9 mouse cellular contexts compared by ENCODE assay signal in genomic region chr11:98850100-98851093, GRCm38 (mm10). TPM values are rescaled to one million over a fixed set of nuclear protein-coding genes. Genes with fewer than 3 reads are reported as not detected.
DNase-seq lines count a peak whose midpoint lies in the region; ATAC-seq and TF ChIP-seq lines count a peak whose summit lies in the region.
"Had no signal": no experiment of that assay in that cellular context is flagged by ENCODE, and none has a peak within 500 bp of the region (broad histone marks: within the 10 kb centered on the region; RNA-seq: fewer than 3 reads in every experiment).

No protein-coding gene starts in this region.

- WGBS in hindbrain, embryonic 14.5 days: 54% methylated on average over 26 of the region's 26 CpGs
- WGBS in neural tube, embryonic 12.5 days: 57% methylated on average over 26 of the region's 26 CpGs
- WGBS in liver, postnatal 0 days (ENCODE audit: insufficient replicate concordance): 77% methylated on average over 26 of the region's 26 CpGs

- H3K27me3 ChIP-seq in hindbrain, embryonic 14.5 days (ENCODE audit: control insufficient read depth, insufficient read depth, low read length): no peaks in the 10 kb centered on the region
- H3K27me3 ChIP-seq in neural tube, embryonic 12.5 days (replicated peaks): 0 out of 2 replicates have a peak, but pooled peaks cover 6% of the 10 kb centered on the region
- no peaks in the 10 kb centered on the region for H3K27me3 ChIP-seq in liver, postnatal 0 days (ENCODE audit: insufficient read depth, low read length)

- no peaks in the 10 kb centered on the region for H3K9me3 ChIP-seq in hindbrain, embryonic 14.5 days (ENCODE audit: control insufficient read depth, low read length)
- H3K9me3 ChIP-seq in neural tube, embryonic 12.5 days: no peaks in the 10 kb centered on the region
- no peaks in the 10 kb centered on the region for H3K9me3 ChIP-seq in liver, postnatal 0 days (ENCODE audit: low read length)

- peak; percentile 71; the same call in 1 of the 2 replicates for ATAC-seq in hindbrain, embryonic 14.5 days (ENCODE audit: low FRiP score)
- peak; percentile 68; the same call in 1 of the 2 replicates for ATAC-seq in neural tube, embryonic 12.5 days (ENCODE audit: low FRiP score, low read depth)
- no peak for ATAC-seq in liver, postnatal 0 days

- H3K4me3 ChIP-seq in hindbrain, embryonic 14.5 days (replicated peaks; ENCODE audit: low read length): peak overlapping the region; percentile 22
- H3K4me3 ChIP-seq in neural tube, embryonic 12.5 days: no peak overlapping the region
- H3K4me3 ChIP-seq in liver, postnatal 0 days (ENCODE audit: low read depth, low read length): no peak overlapping the region

- DNase-seq in layer of hippocampus, adult 9-11 months: peak; percentile 77
- no peak for DNase-seq in layer of hippocampus, postnatal 25 days (ENCODE audit: extremely low spot score in 1 of 2, low spot score in 1 of 2)
- DNase-seq in embryo, embryonic 11 days: peak; percentile 66
- DNase-seq in hindbrain, embryonic 14.5 days (ENCODE audit: low spot score): peak; percentile 75
- no peak for DNase-seq in adrenal gland, postnatal 36 days
- no peak for DNase-seq in natural killer cell, adult 2 months (ENCODE audit: low spot score in 2 of 2)
- DNase-seq in liver, postnatal 0 days: no peak
- DNase-seq: thymus, postnatal 25 days had no signal

- peak overlapping the region; percentile 48 for H3K4me2 ChIP-seq in hindbrain, embryonic 14.5 days (replicated peaks)
- H3K4me2 ChIP-seq in neural tube, embryonic 12.5 days (replicated peaks): peak overlapping the region; percentile 31
- no peak overlapping the region for H3K4me2 ChIP-seq in liver, postnatal 0 days (ENCODE audit: low read depth, low read length)

- peak overlapping the region; percentile 47 for H3K9ac ChIP-seq in hindbrain, embryonic 14.5 days
- no peak overlapping the region for H3K9ac ChIP-seq in neural tube, embryonic 12.5 days
- no peak overlapping the region for H3K9ac ChIP-seq in liver, postnatal 0 days (replicated peaks)

- TF ChIP-seq EP300 in liver, postnatal 0 days (IDR thresholded peaks at IDR 0.05; ENCODE audit: low read depth): no peak

- peaks cover 16% of the 10 kb centered on the region for H3K4me1 ChIP-seq in hindbrain, embryonic 14.5 days (replicated peaks; ENCODE audit: control insufficient read depth, insufficient read depth, low read length)
- H3K4me1 ChIP-seq in neural tube, embryonic 12.5 days: peaks cover 24% of the 10 kb centered on the region
- H3K4me1 ChIP-seq in liver, postnatal 0 days (ENCODE audit: insufficient read depth): peaks cover 4% of the 10 kb centered on the region; the same call in 1 of the 2 replicates

- TF ChIP-seq CTCF in liver, postnatal 0 days (IDR thresholded peaks at IDR 0.05; ENCODE audit: low read depth): no peak

- peaks cover 10% of the 10 kb centered on the region for H3K36me3 ChIP-seq in hindbrain, embryonic 14.5 days (replicated peaks; ENCODE audit: control insufficient read depth, insufficient read depth)
- H3K36me3 ChIP-seq in neural tube, embryonic 12.5 days: no peaks in the 10 kb centered on the region
- no peaks in the 10 kb centered on the region for H3K36me3 ChIP-seq in liver, postnatal 0 days (replicated peaks; ENCODE audit: insufficient read depth, low read length)

- 0 out of 2 replicates have a peak overlapping the region, but pooled peaks have one; percentile 34 for H3K27ac ChIP-seq in hindbrain, embryonic 14.5 days
- H3K27ac ChIP-seq in neural tube, embryonic 12.5 days: no peak overlapping the region
- H3K27ac ChIP-seq in liver, postnatal 0 days (ENCODE audit: low read depth): no peak overlapping the region

RNA-seq across cellular contexts. Expression of gene Wipf2, which starts 13.0 kb away (rescaled TPM):
- total RNA-seq in layer of hippocampus, postnatal 25 days (2021): 10 to 100 TPM; 57.2 to 61.4 TPM
- polyA plus RNA-seq in hindbrain, embryonic 14.5 days (2014; fragmentation: Nextera tagmentation; extraction: Ambion mirVana): 4.7 and 4.8 TPM in 2 replicates
- 4.2 and 5.4 TPM in 2 replicates for polyA plus RNA-seq in neural tube, embryonic 12.5 days (2016; fragmentation: Nextera tagmentation; extraction: Ambion mirVana)
- 10 to 100 TPM; 19.8 to 21.1 TPM for total RNA-seq in adrenal gland, postnatal 36 days (2021)
- polyA plus RNA-seq in liver, postnatal 0 days (2015; fragmentation: Nextera tagmentation; extraction: Ambion mirVana): 1.2 TPM in 2 replicates

RNA-seq across cellular contexts. Expression of gene Rapgefl1, which starts 13.8 kb away (rescaled TPM):
- 100 to 1,000 TPM; 185 to 222 TPM for total RNA-seq in layer of hippocampus, postnatal 25 days (2021)
- 12.0 and 12.9 TPM in 2 replicates for polyA plus RNA-seq in hindbrain, embryonic 14.5 days (2014; fragmentation: Nextera tagmentation; extraction: Ambion mirVana)
- 4.4 and 4.7 TPM in 2 replicates for polyA plus RNA-seq in neural tube, embryonic 12.5 days (2016; fragmentation: Nextera tagmentation; extraction: Ambion mirVana)
- under 1 TPM; 0.46 to 0.69 TPM for total RNA-seq in adrenal gland, postnatal 36 days (2021)
- 0.11 and 0.21 TPM in 2 replicates for polyA plus RNA-seq in liver, postnatal 0 days (2015; fragmentation: Nextera tagmentation; extraction: Ambion mirVana)

RNA-seq across cellular contexts. Expression of gene Casc3, which starts 45.7 kb away (rescaled TPM):
- 10 to 100 TPM; 53.3 to 60.6 TPM for total RNA-seq in layer of hippocampus, postnatal 25 days (2021)
- 49.3 and 57.4 TPM in 2 replicates for polyA plus RNA-seq in hindbrain, embryonic 14.5 days (2014; fragmentation: Nextera tagmentation; extraction: Ambion mirVana)
- 65.1 and 68.5 TPM in 2 replicates for polyA plus RNA-seq in neural tube, embryonic 12.5 days (2016; fragmentation: Nextera tagmentation; extraction: Ambion mirVana)
- 10 to 100 TPM; 29.6 to 34.3 TPM for total RNA-seq in adrenal gland, postnatal 36 days (2021)
- 6.7 and 7.0 TPM in 2 replicates for polyA plus RNA-seq in liver, postnatal 0 days (2015; fragmentation: Nextera tagmentation; extraction: Ambion mirVana)

RNA-seq across cellular contexts. Expression of gene Msl1, which starts 55.1 kb away (rescaled TPM):
- 100 to 1,000 TPM; 170 to 176 TPM for total RNA-seq in layer of hippocampus, postnatal 25 days (2021)
- 23.6 and 24.1 TPM in 2 replicates for polyA plus RNA-seq in hindbrain, embryonic 14.5 days (2014; fragmentation: Nextera tagmentation; extraction: Ambion mirVana)
- polyA plus RNA-seq in neural tube, embryonic 12.5 days (2016; fragmentation: Nextera tagmentation; extraction: Ambion mirVana): 37.0 and 40.8 TPM in 2 replicates
- 100 to 1,000 TPM in 1 of 2 experiments, 10 to 100 TPM in 1; 94.2 to 106 TPM for total RNA-seq in adrenal gland, postnatal 36 days (2021)
- 5.4 and 6.5 TPM in 2 replicates for polyA plus RNA-seq in liver, postnatal 0 days (2015; fragmentation: Nextera tagmentation; extraction: Ambion mirVana)

RNA-seq across cellular contexts. Expression of gene Cdc6, which starts 57.2 kb away (rescaled TPM):
- total RNA-seq in layer of hippocampus, postnatal 25 days (2021): under 1 TPM; 0.54 to 0.94 TPM
- 4.3 and 5.2 TPM in 2 replicates for polyA plus RNA-seq in hindbrain, embryonic 14.5 days (2014; fragmentation: Nextera tagmentation; extraction: Ambion mirVana)
- polyA plus RNA-seq in neural tube, embryonic 12.5 days (2016; fragmentation: Nextera tagmentation; extraction: Ambion mirVana): 18.4 and 19.2 TPM in 2 replicates
- total RNA-seq in adrenal gland, postnatal 36 days (2021): 1 to 10 TPM in 1 of 2 experiments, under 1 TPM in 1; 0.89 to 1.5 TPM
- 19.1 and 22.3 TPM in 2 replicates for polyA plus RNA-seq in liver, postnatal 0 days (2015; fragmentation: Nextera tagmentation; extraction: Ambion mirVana)

Comparison
In these comparisons a context has a peak if more than half of its experiments do, and no peak if none do; other contexts are left out.
1. DNase-seq: peak in layer of hippocampus, adult 9-11 months (single experiment), embryo, embryonic 11 days (single experiment) and hindbrain, embryonic 14.5 days (single experiment); none in layer of hippocampus, postnatal 25 days (0 of 2), adrenal gland, postnatal 36 days (0 of 2), natural killer cell, adult 2 months (0 of 2) and liver, postnatal 0 days (single experiment).